Mouse (Mus musculus) retina, postnatal 7 days (tissue): ENCODE measurements around the gene Hoxa2.

ENCODE experiments used
- DNase-seq: peaks from one replicate; pipeline ENCODE4 v3.0.0-alpha.2; 2012; ENCODE audit warnings: low read depth, low spot score

Gene Hoxa2

DNA sequence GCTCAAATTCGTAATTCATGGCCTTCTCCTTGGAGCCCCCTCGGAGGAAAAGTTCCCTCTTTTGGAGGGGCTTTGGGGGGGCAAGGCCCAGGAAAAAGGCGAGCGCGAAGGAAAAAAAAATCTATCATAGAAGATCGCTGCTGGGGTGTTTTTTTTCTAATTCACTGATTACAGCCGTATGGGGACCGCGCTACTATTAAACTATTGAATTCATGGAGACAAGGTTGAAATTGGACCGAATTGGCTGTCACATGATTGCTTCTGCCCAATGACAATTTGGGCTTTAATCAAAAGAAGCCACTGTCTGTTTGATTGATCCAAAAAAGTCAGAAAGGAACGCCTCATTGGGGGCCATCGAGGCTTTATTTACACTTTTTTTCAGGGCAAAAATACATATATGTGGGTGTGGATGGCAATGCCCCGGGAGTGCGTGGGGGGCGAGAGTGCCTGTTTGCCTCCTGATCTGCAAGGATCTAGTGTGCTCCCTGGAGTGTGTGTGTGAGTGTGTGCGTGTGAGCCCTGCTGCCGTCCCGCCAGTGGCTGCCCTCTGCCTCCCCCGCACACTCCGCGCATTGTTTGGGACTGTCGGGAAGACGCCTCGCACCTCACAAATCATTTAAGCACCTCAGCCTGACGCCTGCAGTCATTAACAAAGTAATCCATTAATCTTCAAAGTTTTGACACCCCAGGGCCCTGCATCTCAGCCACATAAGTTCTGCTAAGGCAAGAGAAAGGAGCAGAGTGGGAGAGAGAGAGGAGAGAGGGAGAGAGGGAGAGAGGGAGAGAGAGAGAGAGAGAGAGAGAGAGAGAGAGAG is at the start of gene Hoxa2:
TSS of gene Hoxa2 (minus strand) at position 206 of the 815 bp plus-strand sequence.
- no peak for DNase-seq

DNA sequence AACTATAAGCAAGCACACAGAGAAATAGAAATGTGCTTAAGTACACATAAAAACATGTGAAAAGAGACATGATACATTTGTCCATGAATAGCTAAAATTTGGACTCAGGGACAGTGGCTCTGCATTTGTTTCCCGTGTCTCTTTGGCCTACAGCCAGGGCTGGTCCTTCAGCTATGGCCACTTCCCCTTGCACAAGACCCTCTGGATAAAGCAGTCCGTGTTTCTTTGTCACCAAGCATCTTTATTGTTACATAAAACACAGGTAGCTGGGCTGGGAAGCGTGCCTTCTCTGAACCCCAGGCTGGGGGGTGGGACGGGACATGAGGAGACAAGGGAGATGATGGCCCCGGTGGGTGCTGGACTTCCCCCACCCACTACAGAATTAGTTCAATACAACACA is 49.6 kb upstream of the Hoxa2 start:
- no peak for DNase-seq

DNA sequence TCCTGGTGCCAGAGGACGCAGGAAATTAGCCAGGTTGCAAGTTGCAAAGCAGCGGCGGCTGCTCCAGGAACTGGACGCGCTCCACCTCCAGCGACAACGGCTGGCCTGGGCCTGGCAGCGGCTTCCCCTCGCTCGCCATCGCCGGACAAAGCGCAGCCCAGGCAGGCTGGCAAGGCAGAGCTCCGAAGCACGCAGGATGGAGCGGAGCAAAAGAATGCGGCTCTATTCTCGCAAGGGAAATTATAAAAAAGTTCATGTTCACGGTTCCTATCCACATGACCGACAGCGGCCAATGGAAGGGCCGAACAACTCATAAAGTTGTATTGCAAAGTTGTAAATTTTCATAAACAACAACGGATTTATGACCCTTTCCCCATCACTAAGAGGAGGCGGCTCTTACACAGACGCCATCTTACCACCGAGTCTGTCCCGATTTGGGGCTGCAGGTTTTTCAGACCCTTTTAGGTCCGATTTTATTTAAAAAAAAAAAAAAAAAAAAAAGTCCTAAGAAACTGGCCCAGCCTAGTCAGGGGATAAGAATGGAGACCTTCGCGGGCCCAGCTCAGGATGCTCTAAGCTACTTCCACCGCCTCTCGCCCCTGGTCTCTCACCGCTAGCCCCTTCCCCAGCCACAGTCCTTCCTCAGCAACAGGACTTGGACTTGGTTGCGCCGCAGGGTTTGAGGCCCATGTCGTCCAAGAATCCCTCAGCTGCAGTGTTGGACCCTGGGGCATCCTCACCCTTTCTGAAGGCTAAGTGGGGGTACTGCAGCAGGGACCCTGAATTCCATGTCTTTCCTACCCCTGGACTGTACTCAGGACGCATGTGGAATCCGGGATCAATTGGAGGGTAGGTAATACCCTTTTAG is 48.7 kb upstream of the Hoxa2 start, which contains the start of the genes Hoxa3 and Gm28308:
TSS of gene Hoxa3 (minus strand) at position 218 of the 868 bp plus-strand sequence.
TSS of gene Gm28308 (minus strand) at position 221 of the 868 bp plus-strand sequence.
- DNase-seq: no peak

DNA sequence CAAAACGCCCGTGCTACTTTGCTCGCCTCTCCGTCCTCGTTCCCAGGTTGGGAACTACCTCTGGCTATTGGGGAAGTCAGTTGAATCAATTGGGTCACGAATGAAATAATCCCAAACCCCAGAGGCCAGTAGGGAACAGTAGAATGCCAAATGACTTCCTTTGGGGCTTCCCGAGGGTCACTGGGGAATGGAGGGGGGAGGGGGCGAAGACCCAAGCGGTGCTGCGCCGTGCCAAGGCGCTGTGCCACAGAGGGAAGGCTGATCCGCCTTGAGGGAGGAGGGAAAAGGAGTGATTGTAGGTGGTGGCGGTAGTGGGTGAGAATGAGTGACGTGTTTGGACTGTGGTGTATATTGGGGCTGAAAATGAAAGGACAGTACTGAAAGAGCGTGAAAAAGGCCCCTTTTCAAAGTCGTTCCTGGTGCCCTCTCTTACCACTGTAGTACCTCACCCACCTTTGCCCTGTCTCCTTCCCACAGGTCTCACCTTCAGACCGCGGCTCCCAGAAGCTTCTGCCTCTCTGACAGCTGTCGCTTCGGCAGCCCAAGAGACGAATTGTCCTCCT is 48.0 kb upstream of the Hoxa2 start:
- DNase-seq: no peak

DNA sequence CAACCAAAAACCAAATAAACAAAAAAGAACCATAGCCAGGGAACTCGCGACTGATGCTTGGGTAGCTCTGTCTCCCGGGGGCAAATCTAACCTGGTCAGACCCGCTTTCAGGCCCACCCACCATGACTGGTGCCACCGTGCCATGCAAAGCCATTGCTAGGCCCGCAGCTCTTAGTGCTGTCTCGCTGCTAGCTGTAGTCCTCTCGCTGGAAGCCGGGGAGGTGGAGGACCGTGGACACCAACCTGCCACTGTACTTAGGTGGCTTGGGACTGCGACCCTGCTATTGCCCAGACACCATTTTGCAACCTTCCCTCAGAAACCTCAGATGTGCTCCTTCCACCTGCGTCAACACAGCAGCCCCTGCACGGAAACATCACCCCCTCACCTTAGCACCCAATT is 47.3 kb upstream of the Hoxa2 start:
- no peak for DNase-seq

DNA sequence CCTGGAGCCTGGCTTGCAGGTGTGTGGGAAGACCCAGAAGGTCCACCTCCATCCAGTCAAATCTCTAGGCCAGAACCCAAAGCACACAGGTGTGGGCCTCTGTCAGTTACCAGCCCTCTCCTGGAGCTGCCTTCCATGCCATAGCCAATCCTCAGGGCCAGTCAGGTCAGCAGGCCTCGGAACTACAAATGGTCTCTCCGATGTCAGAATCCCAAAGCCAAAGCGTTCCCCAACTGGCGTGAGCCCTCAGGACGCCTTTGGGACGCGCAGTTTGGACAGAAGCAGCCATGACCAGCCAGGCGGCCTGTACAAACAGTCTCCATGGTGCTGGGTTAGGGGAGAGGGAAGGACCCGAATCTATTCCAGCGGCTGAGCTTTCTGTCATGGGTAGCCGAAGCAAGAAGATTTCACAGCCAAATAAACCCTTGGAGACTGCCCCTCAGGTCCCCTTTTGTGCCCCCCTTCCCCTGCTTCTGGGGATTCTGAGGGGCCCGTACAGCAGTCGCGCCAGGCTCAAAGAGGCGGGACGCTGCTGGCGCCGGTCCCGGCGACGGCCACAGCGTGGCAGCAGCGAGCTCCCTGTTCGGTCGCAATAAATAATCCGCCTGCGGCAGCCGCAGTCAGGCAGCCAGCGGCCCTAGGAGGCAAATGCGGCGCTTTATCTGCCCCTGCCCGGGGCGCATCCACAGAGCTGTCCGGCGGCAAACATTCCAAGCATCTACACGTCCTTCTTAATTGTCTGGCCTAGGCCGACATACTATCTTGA is 46.7 kb upstream of the Hoxa2 start:
- peak; percentile 64 for DNase-seq

DNA sequence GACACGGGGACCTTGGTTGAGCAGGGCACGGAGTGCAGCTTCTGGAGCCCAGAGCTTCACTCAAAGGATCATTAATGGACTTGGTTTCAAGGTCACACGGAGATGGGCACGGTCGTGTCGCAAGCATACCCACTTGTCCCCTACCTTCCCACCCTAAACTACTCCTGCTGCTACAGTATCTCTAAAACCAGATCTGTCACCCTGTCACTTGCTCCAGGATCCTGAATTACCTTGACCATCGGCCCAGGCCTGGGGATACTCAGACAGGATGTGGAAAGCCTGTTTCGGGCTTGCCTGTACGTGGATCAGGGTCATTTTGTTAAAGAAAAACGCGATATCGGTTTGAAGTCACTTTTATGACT is 45.0 kb upstream of the Hoxa2 start:
- DNase-seq: no peak

DNA sequence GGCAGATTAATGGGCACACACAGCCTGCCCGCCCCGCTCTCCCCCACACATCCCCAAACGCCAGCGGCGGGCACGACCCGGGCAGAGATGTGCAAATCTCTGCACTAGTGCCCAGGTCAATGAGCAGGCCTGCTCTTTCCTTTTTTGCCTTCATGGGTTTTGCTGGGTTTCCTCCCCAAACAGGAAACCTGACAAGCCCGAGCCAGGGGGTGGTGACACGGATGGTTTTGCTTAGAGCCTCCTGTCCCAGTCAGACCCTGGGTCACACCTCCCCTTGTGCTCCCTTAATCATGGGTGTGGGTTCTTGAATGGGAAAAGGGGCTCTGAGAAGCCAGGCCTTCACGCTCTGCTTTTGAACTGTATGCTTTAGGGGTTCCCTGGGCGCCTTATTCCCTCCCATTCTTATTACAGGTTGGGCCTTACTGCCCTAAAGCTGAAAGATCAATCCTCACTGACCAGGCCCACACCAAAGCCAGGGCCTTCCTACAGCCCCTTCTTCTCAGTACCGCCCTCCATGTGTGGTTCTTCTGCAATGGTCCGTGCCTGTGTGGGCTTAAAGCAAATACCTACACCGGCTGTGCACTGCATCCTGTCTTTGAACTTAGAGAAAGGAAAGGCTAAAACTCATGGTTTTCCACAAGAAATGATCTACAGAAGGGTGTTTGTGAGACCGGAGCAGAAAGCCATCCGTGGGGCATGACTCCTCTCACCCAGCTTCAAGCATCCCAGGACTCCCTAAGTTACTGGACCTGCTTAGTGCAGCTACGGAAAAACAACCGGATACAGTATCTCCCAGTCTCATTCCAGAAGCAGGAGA is 44.4 kb upstream of the Hoxa2 start:
- DNase-seq: no peak

DNA sequence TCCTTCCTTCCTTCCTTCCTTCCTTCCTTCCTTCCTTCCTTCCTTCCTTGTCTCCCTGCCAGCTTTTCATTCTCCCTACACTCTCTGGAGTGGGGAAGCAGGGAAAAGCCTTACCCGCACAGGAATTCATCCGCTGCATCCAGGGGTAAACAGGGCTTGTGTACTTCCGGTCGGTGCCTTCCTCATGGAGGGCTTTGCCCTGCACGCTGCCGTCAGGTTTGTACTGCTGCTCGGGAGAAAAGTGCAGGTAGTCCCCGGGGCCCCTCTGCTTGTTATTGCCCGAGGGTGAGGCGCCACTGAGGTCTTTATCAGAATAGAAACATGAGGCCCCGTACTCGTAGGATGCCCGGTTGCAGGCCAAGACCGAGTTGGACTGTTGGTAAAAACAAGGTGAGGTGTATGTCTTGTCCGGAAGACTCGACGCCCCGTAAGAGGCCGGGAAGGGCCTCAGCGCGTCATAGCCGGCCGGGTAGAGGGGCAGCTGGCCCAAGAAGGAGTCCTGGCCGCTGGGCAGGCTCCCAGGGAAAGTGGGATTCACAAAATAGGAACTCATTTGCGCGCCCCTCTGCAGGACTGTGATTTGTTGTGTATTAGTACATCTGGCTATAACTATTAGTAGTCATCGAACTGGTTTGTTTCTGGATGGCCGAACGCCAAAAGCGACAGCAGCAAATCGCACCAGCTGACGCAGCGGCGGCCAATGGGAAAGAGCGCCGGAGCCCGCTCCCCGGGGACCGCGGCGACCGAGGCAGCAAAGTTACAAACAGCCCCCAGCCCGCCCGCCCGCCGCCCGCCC is 43.6 kb upstream of the Hoxa2 start, which contains the start of gene Hoxa6:
TSS of gene Hoxa6 (minus strand) at position 651 of the 796 bp plus-strand sequence.
- DNase-seq: no peak

DNA sequence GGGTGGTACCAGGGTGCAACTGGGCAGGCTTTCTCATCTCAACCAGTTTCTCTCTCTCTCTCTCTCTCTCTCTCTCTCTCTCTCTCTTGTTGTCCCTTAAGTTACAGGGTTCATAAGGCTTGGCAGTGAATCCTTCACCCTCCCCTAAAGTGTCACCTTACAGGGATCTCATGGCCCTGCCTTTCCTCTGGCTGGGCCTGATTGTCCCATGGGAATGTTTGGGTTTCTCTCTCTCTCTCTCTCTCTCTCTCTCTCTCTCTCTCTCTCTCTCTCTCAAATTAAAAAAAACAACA is 43.0 kb upstream of the Hoxa2 start:
- DNase-seq: no peak

DNA sequence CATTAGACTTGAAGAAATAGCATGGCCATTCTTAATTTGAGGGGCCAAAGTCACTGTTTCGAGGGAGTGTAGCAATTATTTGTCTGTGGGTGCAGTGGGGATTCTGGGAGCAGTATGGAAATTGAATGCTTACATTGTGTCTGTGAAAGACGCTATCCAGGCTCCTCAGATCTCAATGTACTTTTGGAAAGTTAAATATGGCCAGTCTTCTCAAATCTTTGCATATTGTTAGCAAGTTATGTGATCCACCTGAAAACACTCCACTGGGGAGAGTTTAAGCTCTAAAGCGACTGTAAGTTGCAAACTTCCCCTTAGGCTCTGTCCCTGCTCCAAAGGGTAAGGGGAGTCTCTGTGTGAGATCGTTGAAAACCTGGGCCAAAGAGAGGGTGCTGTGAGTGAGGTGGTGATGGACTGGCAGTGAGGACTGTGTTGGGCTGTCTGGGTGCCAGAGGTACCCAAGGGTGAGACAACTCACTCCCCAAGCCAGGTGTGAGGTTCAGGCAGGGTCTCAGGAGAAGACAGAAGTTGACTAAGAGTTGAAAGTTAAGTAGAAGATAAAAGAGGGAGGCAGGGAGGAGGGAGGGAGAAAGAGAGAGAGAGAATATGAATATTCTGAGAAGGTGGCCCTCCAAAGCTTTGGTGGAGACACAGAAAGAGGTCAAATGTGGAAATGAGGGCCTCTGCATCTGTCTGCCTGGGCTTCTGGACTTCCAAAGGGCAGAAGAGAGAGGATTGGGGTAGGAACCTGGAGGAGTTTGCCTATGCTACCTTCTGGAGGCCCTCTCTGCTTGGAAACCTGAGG is 42.5 kb upstream of the Hoxa2 start:
- no peak for DNase-seq

DNA sequence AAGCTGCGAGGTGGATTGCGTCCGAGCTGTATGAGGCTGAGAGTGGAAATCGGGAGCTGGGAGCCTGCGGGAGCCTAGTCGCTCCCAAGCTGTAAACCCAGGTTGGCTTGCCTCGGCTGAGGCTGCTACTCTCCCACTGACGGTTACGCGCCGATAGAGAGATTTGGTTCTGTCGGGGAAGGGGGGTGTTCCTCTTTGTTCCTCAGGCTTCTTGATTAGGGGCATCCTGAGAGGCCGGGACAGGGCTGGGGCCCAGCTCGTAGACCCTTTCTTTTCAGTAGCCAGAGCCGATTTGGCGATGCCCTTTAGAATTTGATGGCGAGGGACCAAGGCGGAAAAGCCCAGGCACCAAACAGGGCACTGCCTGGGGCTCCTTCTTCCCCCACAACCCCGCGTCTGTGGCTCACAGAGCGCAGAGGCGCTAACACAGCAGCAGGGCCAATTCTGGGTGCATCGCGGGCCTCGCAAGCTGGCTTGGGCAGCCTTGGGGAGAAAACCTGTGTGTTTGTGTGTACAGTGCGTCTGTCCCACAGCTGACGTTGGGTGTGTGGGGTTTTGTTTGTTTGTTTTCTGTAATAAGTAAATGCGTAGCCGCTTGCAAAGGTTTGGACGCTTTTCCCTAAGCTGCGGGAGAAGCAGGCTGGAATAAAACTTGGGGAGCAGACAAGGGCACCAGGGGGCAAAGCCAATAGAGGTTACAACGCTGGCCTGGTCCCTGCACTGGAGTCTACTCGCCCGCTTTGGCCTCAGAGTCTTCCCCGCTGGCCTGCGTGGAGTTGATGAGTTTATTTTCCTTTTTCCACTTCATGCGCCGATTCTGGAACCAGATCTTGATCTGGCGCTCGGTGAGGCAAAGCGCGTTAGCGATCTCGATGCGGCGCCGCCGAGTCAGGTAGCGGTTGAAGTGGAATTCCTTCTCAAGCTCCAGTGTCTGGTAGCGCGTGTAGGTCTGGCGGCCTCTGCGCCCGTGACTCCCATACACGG is 41.3 kb upstream of the Hoxa2 start:
- no peak for DNase-seq

DNA sequence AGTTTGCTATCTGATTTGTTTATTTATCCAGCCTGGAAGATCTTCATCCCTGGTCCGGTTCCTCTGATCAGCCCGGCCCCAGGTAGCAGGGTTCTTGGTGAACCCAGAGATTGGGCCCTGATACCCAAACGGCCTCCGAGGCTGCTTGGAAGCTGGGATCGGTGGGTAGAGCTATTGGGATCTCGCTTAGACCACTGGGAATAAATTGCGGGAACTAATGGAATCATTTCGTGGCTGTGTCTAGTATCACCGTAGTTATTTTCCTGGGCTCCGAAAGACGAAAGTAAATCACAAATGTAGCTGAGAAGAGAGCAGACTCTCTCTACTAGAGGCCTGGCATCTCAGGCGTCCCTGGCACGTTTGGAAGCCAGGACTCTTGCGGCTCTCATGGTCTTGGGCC is 40.6 kb upstream of the Hoxa2 start:
- DNase-seq: no peak

DNA sequence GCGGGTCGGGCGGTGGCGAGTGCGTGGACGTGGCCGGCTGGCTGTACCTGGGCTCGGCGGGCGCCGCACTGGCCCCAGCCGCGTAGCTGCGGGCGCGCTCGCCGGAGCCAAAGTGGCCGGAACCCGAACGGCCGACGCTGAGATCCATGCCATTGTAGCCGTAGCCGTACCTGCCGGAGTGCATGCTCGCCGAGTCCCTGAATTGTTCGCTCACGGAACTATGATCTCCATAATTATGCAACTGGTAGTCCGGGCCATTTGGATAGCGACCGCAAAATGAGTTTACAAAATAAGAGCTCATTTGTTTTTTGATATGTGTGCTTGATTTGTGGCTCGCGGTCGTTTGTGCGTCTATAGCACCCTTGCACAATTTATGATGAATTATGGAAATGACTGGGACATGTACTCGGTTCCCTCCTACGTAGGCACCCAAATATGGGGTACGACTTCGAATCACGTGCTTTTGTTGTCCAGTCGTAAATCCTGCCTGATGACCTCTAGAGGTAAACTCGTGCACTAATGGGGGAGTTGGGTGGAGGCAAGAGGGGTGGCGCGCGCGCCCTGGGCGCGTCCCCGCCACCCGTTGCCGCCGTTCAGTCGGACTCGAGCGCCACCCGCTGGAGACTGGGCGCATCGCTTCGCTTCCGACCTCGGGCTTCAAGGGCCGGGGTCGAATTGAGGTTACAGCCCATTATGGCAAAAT is 39.6 kb upstream of the Hoxa2 start, which contains the start of gene Hoxa5:
TSS of gene Hoxa5 (minus strand) at position 538 of the 703 bp plus-strand sequence.
- DNase-seq: no peak

DNA sequence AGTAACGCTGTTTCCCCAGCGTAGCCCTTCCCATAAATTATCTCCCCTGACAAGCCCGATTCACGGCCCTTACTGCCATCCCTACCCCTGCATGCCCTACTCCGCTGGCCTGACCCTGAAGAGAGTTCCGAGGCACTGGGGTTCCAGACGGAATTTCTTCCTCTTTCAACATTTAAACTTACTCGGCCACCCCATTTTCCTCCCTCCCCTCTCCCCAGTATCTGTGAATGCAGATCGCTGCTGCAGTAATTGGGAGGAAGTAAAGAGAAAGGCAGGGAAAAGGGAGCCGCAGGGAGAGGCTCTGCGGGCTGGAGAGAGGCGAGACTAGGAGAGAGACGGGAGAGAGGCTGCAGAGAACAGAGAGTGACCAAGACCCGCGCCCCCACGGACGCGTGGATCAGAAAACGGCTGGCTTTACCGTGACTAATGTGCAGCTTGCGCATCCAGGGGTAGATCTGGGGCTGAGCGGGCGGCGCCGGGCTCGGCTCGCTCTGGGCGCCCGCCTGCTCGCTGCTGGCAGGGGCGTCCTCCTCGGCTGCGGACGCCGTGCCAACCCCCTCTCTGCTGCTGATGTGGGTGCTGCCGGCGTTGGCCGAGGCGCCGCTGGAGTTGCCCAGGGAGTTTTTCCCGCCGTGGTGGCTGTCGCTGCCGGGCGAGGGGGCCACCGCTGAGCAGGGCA is 38.9 kb upstream of the Hoxa2 start:
- no peak for DNase-seq

DNA sequence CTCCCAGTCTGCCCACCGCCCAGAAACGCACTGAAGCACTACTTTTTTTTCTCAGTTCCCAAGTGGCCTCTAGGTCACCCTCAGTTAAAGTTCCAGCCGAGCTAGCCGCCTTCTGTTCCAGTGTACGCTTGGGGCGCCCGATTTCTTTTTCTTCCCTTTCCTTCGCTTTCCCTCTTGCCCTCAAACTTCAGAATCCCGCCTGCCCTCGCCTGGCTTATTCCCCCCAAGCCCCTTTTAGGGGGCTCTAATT is 38.4 kb upstream of the Hoxa2 start:
- no peak for DNase-seq
